Mouse (Mus musculus): Measurements from ENCODE around the gene Ptov1. TPM values are rescaled to one million over a fixed set of nuclear protein-coding genes. Genes with fewer than 3 reads are reported as not detected.

Gene Ptov1
- polyA plus RNA-seq, 1 experiment from 2014 or later: 210 TPM

GRCm38 (mm10) chr7:44816470-44817021, 53.0 kb downstream of the Ptov1 start, which contains the start of gene Atf5:
Atf5 (minus strand) TSS chr7:44816658.
- H3K36me3 ChIP-seq (ENCODE audit: control insufficient read depth, insufficient read depth): peaks cover 6% of the 10 kb centered on the region
- H3K9ac ChIP-seq (ENCODE audit: low read length): peak within 1 kb of the TSS; percentile 96
- peak within 1 kb of the TSS; percentile 80 for H3K4me3 ChIP-seq (ENCODE audit: low read length)
- H3K4me1 ChIP-seq (ENCODE audit: control insufficient read depth, insufficient read depth, low read length): peaks cover 47% of the 10 kb centered on the region
- no peaks in the 10 kb centered on the region for H3K9me3 ChIP-seq (replicated peaks; ENCODE audit: control insufficient read depth, low read length)
- peak within 1 kb of the TSS; percentile 96 for H3K27ac ChIP-seq (ENCODE audit: low read length)
- under 1% methylated on average over 55 of the region's 57 CpGs for WGBS
- peak; percentile 28 for ATAC-seq (replicated peaks; ENCODE audit: extremely low read depth, insufficient read depth, low FRiP score)
- peak within 1 kb of the TSS; percentile 79 for H3K4me2 ChIP-seq (ENCODE audit: low read depth, low read length)
- no peaks in the 10 kb centered on the region for H3K27me3 ChIP-seq (ENCODE audit: control insufficient read depth, insufficient read depth, low read length)

- H3K4me1 ChIP-seq (ENCODE audit: control insufficient read depth, insufficient read depth, low read length): peaks cover 43% of the 10 kb centered on the region
- no peaks in the 10 kb centered on the region for H3K27me3 ChIP-seq (ENCODE audit: control insufficient read depth, insufficient read depth, low read length)
- no peaks in the 10 kb centered on the region for H3K9me3 ChIP-seq (replicated peaks; ENCODE audit: control insufficient read depth, low read length)
- WGBS: under 1% methylated on average over 61 of the region's 62 CpGs
- peak; percentile 90 for ATAC-seq (replicated peaks; ENCODE audit: extremely low read depth, insufficient read depth, low FRiP score)
- H3K9ac ChIP-seq (ENCODE audit: low read length): peak within 1 kb of the TSS; percentile 96
- H3K27ac ChIP-seq (ENCODE audit: low read length): peak within 1 kb of the TSS; percentile 96
- peaks cover 9% of the 10 kb centered on the region for H3K36me3 ChIP-seq (ENCODE audit: control insufficient read depth, insufficient read depth)
- H3K4me2 ChIP-seq (ENCODE audit: low read depth, low read length): peak within 1 kb of the TSS; percentile 79
- H3K4me3 ChIP-seq (ENCODE audit: low read length): peak within 1 kb of the TSS; percentile 80
These were observed 53.7 kb downstream of the Ptov1 start, which contains the start of the genes Nup62 and Il4i1 for GRCm38 (mm10) chr7:44815721-44816469. Nup62 (plus strand) TSS chr7:44816088. Il4i1 (plus strand) TSS chr7:44816387.

GRCm38 (mm10) chr7:44814952-44815553, 54.5 kb downstream of the Ptov1 start:
- Histone ChIP-seq H3K36me3 (ENCODE audit: control insufficient read depth, insufficient read depth) (peaks cover 9% of the 10 kb centered on the region), H3K4me3 (ENCODE audit: low read length) (peak overlapping the region; percentile 80), H3K9me3 (replicated peaks; ENCODE audit: control insufficient read depth, low read length) (no peaks in the 10 kb centered on the region), H3K4me2 (ENCODE audit: low read depth, low read length) (peak overlapping the region; percentile 77), H3K4me1 (ENCODE audit: control insufficient read depth, insufficient read depth, low read length) (peaks cover 34% of the 10 kb centered on the region), H3K9ac (ENCODE audit: low read length) (peak overlapping the region; percentile 60), H3K27ac (ENCODE audit: low read length) (peak overlapping the region; percentile 96), H3K27me3 (ENCODE audit: control insufficient read depth, insufficient read depth, low read length) (no peaks in the 10 kb centered on the region)
- no peak for ATAC-seq (replicated peaks; ENCODE audit: extremely low read depth, insufficient read depth, low FRiP score)
- 30% methylated on average over 14 of the region's 14 CpGs for WGBS

GRCm38 (mm10) chr7:44814423-44814822, 55.2 kb downstream of the Ptov1 start:
- H3K36me3 ChIP-seq (ENCODE audit: control insufficient read depth, insufficient read depth): peaks cover 9% of the 10 kb centered on the region
- ATAC-seq (replicated peaks; ENCODE audit: extremely low read depth, insufficient read depth, low FRiP score): no peak
- H3K4me2 ChIP-seq (ENCODE audit: low read depth, low read length): no peak overlapping the region
- peaks cover 28% of the 10 kb centered on the region for H3K4me1 ChIP-seq (ENCODE audit: control insufficient read depth, insufficient read depth, low read length)
- H3K9me3 ChIP-seq (replicated peaks; ENCODE audit: control insufficient read depth, low read length): no peaks in the 10 kb centered on the region
- WGBS: 97% methylated on average over 4 of the region's 4 CpGs
- H3K4me3 ChIP-seq (ENCODE audit: low read length): no peak overlapping the region
- H3K27ac ChIP-seq (ENCODE audit: low read length): no peak overlapping the region
- H3K27me3 ChIP-seq (ENCODE audit: control insufficient read depth, insufficient read depth, low read length): no peaks in the 10 kb centered on the region
- no peak overlapping the region for H3K9ac ChIP-seq (ENCODE audit: low read length)

GRCm38 (mm10) chr7:44813985-44814384, 55.6 kb downstream of the Ptov1 start:
- H3K9ac ChIP-seq (ENCODE audit: low read length): no peak overlapping the region

More at GRCm38 (mm10) chr7:44813985-44814384, 55.6 kb downstream of the Ptov1 start:
- peaks cover 9% of the 10 kb centered on the region for H3K36me3 ChIP-seq (ENCODE audit: control insufficient read depth, insufficient read depth)
- 90% methylated on average over 3 of the region's 3 CpGs for WGBS
- H3K4me3 ChIP-seq (ENCODE audit: low read length): no peak overlapping the region
- no peak overlapping the region for H3K27ac ChIP-seq (ENCODE audit: low read length)
- no peaks in the 10 kb centered on the region for H3K27me3 ChIP-seq (ENCODE audit: control insufficient read depth, insufficient read depth, low read length)
- peaks cover 24% of the 10 kb centered on the region for H3K4me1 ChIP-seq (ENCODE audit: control insufficient read depth, insufficient read depth, low read length)
- no peak overlapping the region for H3K4me2 ChIP-seq (ENCODE audit: low read depth, low read length)
- ATAC-seq (replicated peaks; ENCODE audit: extremely low read depth, insufficient read depth, low FRiP score): no peak
- H3K9me3 ChIP-seq (replicated peaks; ENCODE audit: control insufficient read depth, low read length): no peaks in the 10 kb centered on the region

MicroRNA genes within 50 kb of the gene (microRNA counts, 519-probe panel; counts per million panel counts)
- microRNA mmu-miR-707: not detected

Small RNAs within 50 kb of the gene (microRNA-seq; reads per million reads assigned to microRNA genes)
- gene Mir707: not detected

Other genes starting within 250 kb of the Ptov1 start
- 1.5 and 4.9 TPM in 2 replicates for gene Myh14, start 198.9 kb downstream of the Ptov1 start, polyA plus RNA-seq (2015; fragmentation: Nextera tagmentation; extraction: Ambion mirVana)
- not detected in 2 replicates for gene Izumo2, start 161.0 kb downstream of the Ptov1 start, polyA plus RNA-seq (2015; fragmentation: Nextera tagmentation; extraction: Ambion mirVana)
- 35.9 and 36.5 TPM in 2 replicates for gene Vrk3, start 121.4 kb downstream of the Ptov1 start, polyA plus RNA-seq (2015; fragmentation: Nextera tagmentation; extraction: Ambion mirVana)
- 0.54 and 0.80 TPM in 2 replicates for gene Zfp473, start 118.7 kb downstream of the Ptov1 start, polyA plus RNA-seq (2015; fragmentation: Nextera tagmentation; extraction: Ambion mirVana)
- gene Nup62, start 53.7 kb downstream of the Ptov1 start, polyA plus RNA-seq (2015; fragmentation: Nextera tagmentation; extraction: Ambion mirVana): 79.2 and 81.5 TPM in 2 replicates
- 2.4 and 4.6 TPM in 2 replicates for gene Il4i1, start 53.4 kb downstream of the Ptov1 start, polyA plus RNA-seq (2015; fragmentation: Nextera tagmentation; extraction: Ambion mirVana)
- 2.3 and 2.4 TPM in 2 replicates for gene Atf5, start 53.1 kb downstream of the Ptov1 start, polyA plus RNA-seq (2015; fragmentation: Nextera tagmentation; extraction: Ambion mirVana)
- gene Akt1s1, start 20.8 kb downstream of the Ptov1 start, polyA plus RNA-seq (2015; fragmentation: Nextera tagmentation; extraction: Ambion mirVana): 103 and 104 TPM in 2 replicates
- gene Tbc1d17, start 20.7 kb downstream of the Ptov1 start, polyA plus RNA-seq (2015; fragmentation: Nextera tagmentation; extraction: Ambion mirVana): 60.5 and 62.3 TPM in 2 replicates
- gene Pnkp, start 12.6 kb downstream of the Ptov1 start, polyA plus RNA-seq (2015; fragmentation: Nextera tagmentation; extraction: Ambion mirVana): 27.7 and 28.0 TPM in 2 replicates
- 89.4 and 96.0 TPM in 2 replicates for gene Med25, start 22.9 kb upstream of the Ptov1 start, polyA plus RNA-seq (2015; fragmentation: Nextera tagmentation; extraction: Ambion mirVana)
- gene Fuz, start 26.3 kb upstream of the Ptov1 start, polyA plus RNA-seq (2015; fragmentation: Nextera tagmentation; extraction: Ambion mirVana): 15.3 and 16.0 TPM in 2 replicates
- gene Ap2a1, start 59.7 kb upstream of the Ptov1 start, polyA plus RNA-seq (2015; fragmentation: Nextera tagmentation; extraction: Ambion mirVana): 51.8 and 52.0 TPM in 2 replicates
- gene Tsks, start 73.4 kb upstream of the Ptov1 start, polyA plus RNA-seq (2015; fragmentation: Nextera tagmentation; extraction: Ambion mirVana): 0.12 and 0.40 TPM in 2 replicates
- gene Cpt1c, start 105.1 kb upstream of the Ptov1 start, polyA plus RNA-seq (2015; fragmentation: Nextera tagmentation; extraction: Ambion mirVana): 7.6 and 8.9 TPM in 2 replicates
- 355 and 387 TPM in 2 replicates for gene Prmt1, start 116.8 kb upstream of the Ptov1 start, polyA plus RNA-seq (2015; fragmentation: Nextera tagmentation; extraction: Ambion mirVana)
- gene Irf3, start 127.9 kb upstream of the Ptov1 start, polyA plus RNA-seq (2015; fragmentation: Nextera tagmentation; extraction: Ambion mirVana): 71.4 and 73.6 TPM in 2 replicates
- gene Bcl2l12, start 128.9 kb upstream of the Ptov1 start, polyA plus RNA-seq (2015; fragmentation: Nextera tagmentation; extraction: Ambion mirVana): 32.2 and 33.3 TPM in 2 replicates
- gene Scaf1, start 146.6 kb upstream of the Ptov1 start, polyA plus RNA-seq (2015; fragmentation: Nextera tagmentation; extraction: Ambion mirVana): 22.7 and 26.4 TPM in 2 replicates
- gene Rras, start 148.2 kb upstream of the Ptov1 start, polyA plus RNA-seq (2015; fragmentation: Nextera tagmentation; extraction: Ambion mirVana): 74.8 and 85.0 TPM in 2 replicates
- gene Prr12, start 183.1 kb upstream of the Ptov1 start, polyA plus RNA-seq (2015; fragmentation: Nextera tagmentation; extraction: Ambion mirVana): 5.6 and 7.3 TPM in 2 replicates
- gene Nosip, start 192.6 kb upstream of the Ptov1 start, polyA plus RNA-seq (2015; fragmentation: Nextera tagmentation; extraction: Ambion mirVana): 53.8 and 55.9 TPM in 2 replicates
- gene Prrg2, start 192.9 kb upstream of the Ptov1 start, polyA plus RNA-seq (2015; fragmentation: Nextera tagmentation; extraction: Ambion mirVana): 12.9 and 16.6 TPM in 2 replicates
- 207 and 214 TPM in 2 replicates for gene Rcn3, start 222.4 kb upstream of the Ptov1 start, polyA plus RNA-seq (2015; fragmentation: Nextera tagmentation; extraction: Ambion mirVana)
- 56.8 and 58.2 TPM in 2 replicates for gene Fcgrt, start 234.1 kb upstream of the Ptov1 start, polyA plus RNA-seq (2015; fragmentation: Nextera tagmentation; extraction: Ambion mirVana)